Mouse (Mus musculus): ENCODE results near the gene Bloc1s5. TPM values are rescaled to one million over a fixed set of nuclear protein-coding genes. Genes with fewer than 3 reads are reported as not detected.

The Bloc1s5 gene
- total and polyA plus RNA-seq, 3 experiments, result 5.6 to 12.7 (median 9.3) TPM

- no peak for TF ChIP-seq PAX5 (IDR thresholded peaks at IDR 0.05; ENCODE audit: low read length)
- TF ChIP-seq BHLHE40 (IDR thresholded peaks at IDR 0.05; ENCODE audit: low read depth, low read length), result peak; percentile 85
- TF ChIP-seq MYC (IDR thresholded peaks at IDR 0.05; ENCODE audit: low read depth, low read length), result peak; percentile 85
- peak; percentile 63 for TF ChIP-seq HCFC1 (IDR thresholded peaks at IDR 0.05; ENCODE audit: low read depth, low read length)
- TF ChIP-seq USF1 (IDR thresholded peaks at IDR 0.05; ENCODE audit: low read depth, low read length), result no peak
Observed at GRCm38 (mm10) chr13:38546754-38547153, 88.2 kb downstream of the Bloc1s5 start (continued).

DNA sequence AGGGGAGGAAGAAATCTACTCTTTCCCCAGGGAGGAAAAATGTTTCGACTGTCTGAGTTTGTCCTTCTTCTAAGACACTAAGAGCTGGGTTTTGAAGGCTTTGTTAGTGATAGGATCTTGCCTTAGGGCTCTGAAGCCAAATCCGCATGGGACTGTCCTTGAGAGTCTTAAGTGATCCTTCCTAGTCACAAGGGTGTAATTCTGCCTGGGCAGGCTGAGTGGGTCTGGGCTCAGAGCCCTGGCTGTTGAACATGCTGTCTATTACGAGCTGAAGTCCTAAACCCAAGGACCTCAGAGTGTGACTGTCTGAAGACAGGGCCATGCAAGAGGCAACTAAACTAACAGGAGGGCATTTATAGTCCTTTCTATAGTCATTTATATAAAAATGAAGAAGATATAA, 89.4 kb downstream of the Bloc1s5 start:
- dilution Hi-C loops (cut with MboI; ENCODE audit: extremely low pct_ligation_motif_present, extremely low pct_unique_long_range_greater_than_20kb, low sequenced_read_pairs) (no loop called here), in situ Hi-C loops (cut with MboI; ENCODE audit: low pct_ligation_motif_present, low pct_unique_long_range_greater_than_20kb, low sequenced_read_pairs) (no loop called here)
- no peak for DNase-seq (ENCODE audit: extremely low read depth)

GRCm38 (mm10) chr13:38544769-38545445, 90.0 kb downstream of the Bloc1s5 start:
- Histone ChIP-seq H3K27me3 (replicated peaks) (no peaks in the 10 kb centered on the region), H3K4me3 (replicated peaks in 1 of 3; ENCODE audit: low read depth in 2 of 3, low read length in 2 of 3, poor library complexity in 1 of 3) (no peak overlapping the region), H3K27ac (ENCODE audit: insufficient read depth, low read depth) (no peak overlapping the region), H3K4me1 (ENCODE audit: control insufficient read depth in 1 of 2, insufficient read depth in 2 of 2) (peaks cover 18 to 50% of the 10 kb centered on the region in 2 experiments), H3K79me2 (replicated peaks; ENCODE audit: control insufficient read depth, extremely low read depth, insufficient read depth, poor library complexity, severe bottlenecking) (no peaks in the 10 kb centered on the region), H3K4me2 (ENCODE audit: insufficient read depth, low read depth, poor library complexity, severe bottlenecking) (no peak overlapping the region), H3K36me3 (replicated peaks in 1 of 2; ENCODE audit: control insufficient read depth in 1 of 2, insufficient read depth in 1 of 2, low read length in 1 of 2) (no peaks in the 10 kb centered on the region), H3K9me3 (replicated peaks; ENCODE audit: low read length) (peaks cover 2% of the 10 kb centered on the region), H3K9ac (ENCODE audit: insufficient read depth, low read depth) (no peak overlapping the region)
- in situ Hi-C loops (cut with MboI; ENCODE audit: low pct_ligation_motif_present, low pct_unique_long_range_greater_than_20kb, low sequenced_read_pairs), result no loop called here
- no peak for DNase-seq (ENCODE audit: extremely low read depth)
- dilution Hi-C loops (cut with MboI; ENCODE audit: extremely low pct_ligation_motif_present, extremely low pct_unique_long_range_greater_than_20kb, low sequenced_read_pairs), result no loop called here
- TF ChIP-seq EP300 (IDR thresholded peaks at IDR 0.05; ENCODE audit: low read length) (0 out of 2 replicates have a peak, but pooled peaks have one; percentile 19), NELFE (IDR thresholded peaks at IDR 0.05; ENCODE audit: low read depth, low read length) (no peak), ETS1 (conservative IDR thresholded peaks at IDR 0.05; ENCODE audit: low read depth, low read length) (peak; percentile 24; the same call in 1 of the 2 replicates), CHD1 (IDR thresholded peaks at IDR 0.05; ENCODE audit: low read depth, low read length) (no peak), E2F4 (IDR thresholded peaks at IDR 0.05; ENCODE audit: insufficient replicate concordance, low read depth, low read length) (no peak), ZNF384 (IDR thresholded peaks at IDR 0.05; ENCODE audit: low read depth, low read length) (peak; percentile 50)

More for the DNA sequence above, 89.4 kb downstream of the Bloc1s5 start:
- Histone ChIP-seq H3K9me3 (replicated peaks; ENCODE audit: low read length) (peaks cover 2% of the 10 kb centered on the region), H3K4me2 (ENCODE audit: insufficient read depth, low read depth, poor library complexity, severe bottlenecking) (no peak overlapping the region), H3K9ac (ENCODE audit: insufficient read depth, low read depth) (no peak overlapping the region), H3K27ac (ENCODE audit: insufficient read depth, low read depth) (no peak overlapping the region), H3K79me2 (replicated peaks; ENCODE audit: control insufficient read depth, extremely low read depth, insufficient read depth, poor library complexity, severe bottlenecking) (no peaks in the 10 kb centered on the region), H3K4me3 (replicated peaks in 1 of 3; ENCODE audit: low read depth in 2 of 3, low read length in 2 of 3, poor library complexity in 1 of 3) (no peak overlapping the region), H3K36me3 (replicated peaks in 1 of 2; ENCODE audit: control insufficient read depth in 1 of 2, insufficient read depth in 1 of 2, low read length in 1 of 2) (no peaks in the 10 kb centered on the region), H3K27me3 (replicated peaks) (no peaks in the 10 kb centered on the region), H3K4me1 (ENCODE audit: control insufficient read depth in 1 of 2, insufficient read depth in 2 of 2) (peaks cover 15 to 50% of the 10 kb centered on the region in 2 experiments)
- no peak for TF ChIP-seq MAFK (IDR thresholded peaks at IDR 0.05; ENCODE audit: insufficient replicate concordance, low read length)
- no peak for TF ChIP-seq POLR2A (IDR thresholded peaks at IDR 0.05; ENCODE audit: low read depth, low read length)
- no peak for TF ChIP-seq IRF4 (IDR thresholded peaks at IDR 0.05; ENCODE audit: low read depth, low read length)
- 0 out of 2 replicates have a peak, but pooled peaks have one; percentile 1 for TF ChIP-seq EP300 (IDR thresholded peaks at IDR 0.05; ENCODE audit: low read length)

Measured in CH12.LX (cell line).